Mouse (Mus musculus) bone marrow macrophage, adult 2 months (primary cell): ENCODE results near the gene Hist1h3e. TPM values are rescaled to one million over a fixed set of nuclear protein-coding genes. Genes with fewer than 3 reads are reported as not detected.

Experiments used
- H3K27ac ChIP-seq: 2 replicates; pipeline ENCODE4 v1.5.1; 2012; ENCODE audit warnings: low read depth, low read length; ENCODE audit not compliant: insufficient read depth
- H3K4me1 ChIP-seq: 2 replicates; pipeline ENCODE4 v1.6.1; 2012; ENCODE audit warnings: low read length; ENCODE audit not compliant: control insufficient read depth, insufficient read depth
- H3K4me3 ChIP-seq: 2 replicates; pipeline ENCODE4 v1.5.1; 2012; ENCODE audit warnings: mild to moderate bottlenecking, low read length, moderate library complexity; ENCODE audit not compliant: insufficient read depth
- CTCF ChIP-seq: IDR thresholded peaks from 2 replicates; pipeline ENCODE4 v1.5.1; 2012; ENCODE audit warnings: low read depth, mild to moderate bottlenecking, low read length, moderate library complexity
- POLR2A ChIP-seq: IDR thresholded peaks from 2 replicates; pipeline ENCODE4 v1.6.1; 2012; ENCODE audit warnings: mild to moderate bottlenecking, low read depth, low read length, borderline replicate concordance
- polyA plus RNA-seq: library from polyadenylated mRNA; stranded (reverse); fragments of >200 nt; gene quantifications from 2 replicates; pipeline ENCODE4 v1.2.4, GENCODE M21; 2012; ENCODE audit not compliant: missing spikeins, insufficient read depth, insufficient read length

Hist1h3e gene
- polyA plus RNA-seq, 1 experiment, result 3.6 TPM

GRCm38 (mm10) chr13:23534368-23535131 is 27.6 kb downstream of the Hist1h3e start:
- peak overlapping the region; percentile 84 for H3K27ac ChIP-seq

GRCm38 (mm10) chr13:23533560-23534367 is 28.4 kb downstream of the Hist1h3e start, which contains the start of gene Hist1h2af:
Gene Hist1h2af, plus strand, starts transcription at chr13:23533906.
- Histone ChIP-seq H3K4me1 (peaks cover 28% of the 10 kb centered on the region), H3K27ac (peak within 1 kb of the TSS; percentile 84), H3K4me3 (peak within 1 kb of the TSS; percentile 63)

More at GRCm38 (mm10) chr13:23534368-23535131, 27.6 kb downstream of the Hist1h3e start:
- Histone ChIP-seq H3K4me3 (peak overlapping the region; percentile 63), H3K4me1 (peaks cover 29% of the 10 kb centered on the region)
- TF ChIP-seq POLR2A, result no peak
- TF ChIP-seq CTCF, result no peak

DNA sequence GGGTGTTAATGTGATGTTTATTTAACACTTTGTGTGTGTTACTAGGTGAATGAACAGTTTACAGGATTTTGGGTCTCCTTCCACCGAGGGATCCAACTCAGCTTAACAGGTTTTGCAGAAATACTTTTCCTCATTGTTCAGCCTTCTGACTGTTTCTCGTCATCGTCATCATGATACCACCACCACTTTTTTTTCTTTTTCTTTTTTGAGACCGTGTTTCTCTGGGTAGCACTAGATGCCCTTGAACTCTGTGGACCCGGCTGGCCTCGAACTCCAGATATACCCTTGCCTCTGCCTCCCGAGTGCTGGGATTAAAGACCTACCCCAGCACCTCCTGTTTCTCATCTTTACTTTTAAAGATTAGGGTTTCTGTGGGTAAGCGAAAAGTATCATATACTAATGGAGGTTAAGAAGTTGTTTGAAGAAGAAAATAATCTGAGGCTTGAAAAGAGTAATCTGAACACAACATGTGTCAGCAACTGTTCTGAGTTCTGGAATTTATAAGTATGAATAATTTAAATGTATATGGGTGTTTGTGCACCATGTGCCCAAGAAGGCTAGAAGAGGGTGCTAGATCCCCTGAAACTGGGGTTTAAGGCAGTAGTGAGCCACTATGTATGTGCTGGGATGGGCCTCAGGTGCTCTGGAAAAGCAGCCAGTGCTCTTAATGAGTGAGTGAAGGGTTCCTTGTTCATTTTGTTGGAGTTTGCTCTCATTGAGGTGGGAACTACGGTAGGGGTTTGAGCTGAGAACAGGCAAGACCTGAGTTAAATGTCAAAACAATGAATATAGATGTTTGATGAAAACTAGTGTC is 29.7 kb downstream of the Hist1h3e start:
- peaks cover 19% of the 10 kb centered on the region for H3K4me1 ChIP-seq
- H3K4me3 ChIP-seq, result peak overlapping the region; percentile 54
- peak overlapping the region; percentile 75 for H3K27ac ChIP-seq
- no peak for TF ChIP-seq CTCF
- TF ChIP-seq POLR2A, result no peak

- H3K27ac ChIP-seq, result peak within 1 kb of the TSS; percentile 95
- H3K4me3 ChIP-seq, result peak within 1 kb of the TSS; percentile 71
- no peak for TF ChIP-seq CTCF
- TF ChIP-seq POLR2A, result peak; percentile 96
- H3K4me1 ChIP-seq, result peaks cover 15% of the 10 kb centered on the region
These were observed 31.0 kb downstream of the Hist1h3e start, which contains the start of gene Hist1h4h for GRCm38 (mm10) chr13:23530901-23531875. Gene Hist1h4h, plus strand, starts transcription at chr13:23531050.

GRCm38 (mm10) chr13:23530181-23530900 is 31.8 kb downstream of the Hist1h3e start:
- TF ChIP-seq CTCF (no peak), POLR2A (no peak)
- Histone ChIP-seq H3K4me3 (peak overlapping the region; percentile 71), H3K27ac (peak overlapping the region; percentile 95), H3K4me1 (peaks cover 15% of the 10 kb centered on the region)

DNA sequence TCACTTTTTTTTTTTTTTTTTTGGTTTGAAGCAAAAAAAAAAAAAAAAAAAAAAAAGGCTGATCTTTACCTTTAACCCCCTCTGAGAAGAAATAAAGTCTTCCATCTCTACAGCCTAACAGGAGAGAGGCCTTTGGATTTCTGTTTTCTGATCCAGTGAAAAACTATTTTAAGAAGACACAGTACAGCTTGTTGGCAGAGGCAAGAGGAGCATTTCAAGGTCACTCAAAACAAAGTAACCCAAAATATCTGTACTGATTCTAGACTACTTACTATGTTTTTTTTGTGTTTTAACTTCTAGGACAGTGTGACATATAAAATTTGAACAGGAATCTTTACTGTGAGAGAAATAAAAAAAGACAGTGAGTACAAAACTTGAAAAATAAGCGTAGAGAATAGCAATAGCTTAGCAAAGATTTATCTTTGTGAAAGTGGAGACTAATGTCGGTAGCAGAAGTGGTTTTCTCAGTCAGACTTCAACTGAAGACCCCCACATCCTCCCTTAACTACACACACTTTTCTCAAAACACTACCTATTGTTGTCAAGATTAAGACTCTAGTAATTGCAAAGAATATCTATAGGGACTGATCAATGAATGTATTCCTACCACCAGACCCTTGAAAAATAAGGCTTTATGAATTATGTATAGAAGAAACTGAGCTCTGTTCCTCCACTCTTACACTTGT is 32.5 kb downstream of the Hist1h3e start:
- Histone ChIP-seq H3K4me3 (peak overlapping the region; percentile 71), H3K27ac (no peak overlapping the region), H3K4me1 (peaks cover 15% of the 10 kb centered on the region)
- TF ChIP-seq CTCF, result no peak
- no peak for TF ChIP-seq POLR2A

DNA sequence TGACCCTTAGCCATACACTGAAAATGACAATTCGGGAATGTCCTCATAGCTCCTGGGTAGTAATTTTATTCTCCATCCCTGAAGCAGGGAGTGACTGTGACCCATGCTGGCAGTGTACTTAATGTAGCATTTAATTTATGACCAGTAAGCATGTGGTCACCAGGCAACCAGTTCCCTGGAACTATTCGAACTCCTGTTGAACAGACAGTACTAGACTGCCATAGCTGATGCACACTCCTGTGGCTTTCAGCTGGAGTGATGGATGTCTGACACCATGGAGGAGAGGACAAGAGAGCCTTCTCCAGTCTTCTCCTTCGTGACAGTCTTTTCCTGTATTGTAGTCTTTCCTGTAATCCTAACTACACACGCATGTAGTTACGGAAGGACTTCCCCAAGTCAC is 33.2 kb downstream of the Hist1h3e start:
- Histone ChIP-seq H3K4me1 (peaks cover 16% of the 10 kb centered on the region), H3K4me3 (no peak overlapping the region), H3K27ac (no peak overlapping the region)
- TF ChIP-seq POLR2A (no peak), CTCF (no peak)

- Histone ChIP-seq H3K4me1 (peaks cover 10% of the 10 kb centered on the region), H3K4me3 (peak overlapping the region; percentile 69), H3K27ac (peak overlapping the region; percentile 32; the same call in 1 of the 2 replicates)
- TF ChIP-seq POLR2A (no peak), CTCF (no peak)
These were observed 35.9 kb downstream of the Hist1h3e start for GRCm38 (mm10) chr13:23526312-23526711.
